Mouse (Mus musculus) forebrain, embryonic 10.5 days (tissue): ENCODE results near the gene Cyp2d10. TPM values are rescaled to one million over a fixed set of nuclear protein-coding genes. Genes with fewer than 3 reads are reported as not detected.
"Not testable (repeated sequence)": the region's sequence is repeated elsewhere in the genome, so short reads cannot be mapped to it uniquely, and the experiment has no call there.

ENCODE experiments used
- DNase-seq: peaks from one replicate; pipeline ENCODE4 v3.0.0-alpha.2; 2017; ENCODE audit warnings: low spot score; ENCODE audit errors: extremely low spot score
- H3K27ac ChIP-seq: fragments of 300-500 bp; sonication (generic); 2 replicates; pipeline ENCODE4 v1.5.1; 2016; ENCODE audit warnings: mild to moderate bottlenecking
- H3K27me3 ChIP-seq: fragments of 300-500 bp; sonication (generic); 2 replicates; pipeline ENCODE4 v1.6.1; 2016; ENCODE audit warnings: mild to moderate bottlenecking; ENCODE audit not compliant: poor library complexity, severe bottlenecking
- H3K36me3 ChIP-seq: fragments of 300-500 bp; sonication (generic); replicated peaks from 2 replicates; pipeline ENCODE4 v1.6.1; 2016; ENCODE audit warnings: mild to moderate bottlenecking, moderate library complexity
- H3K4me1 ChIP-seq: fragments of 300-500 bp; sonication (generic); 2 replicates; pipeline ENCODE4 v1.6.1; 2016
- H3K4me3 ChIP-seq: fragments of 300-500 bp; sonication (generic); 2 replicates; pipeline ENCODE4 v1.5.1; 2016; ENCODE audit warnings: mild to moderate bottlenecking, moderate library complexity
- H3K9me3 ChIP-seq: fragments of 300-500 bp; sonication (generic); 2 replicates; pipeline ENCODE4 v1.6.1; 2016; ENCODE audit warnings: mild to moderate bottlenecking, moderate library complexity
- WGBS: fragments of 180-500 bp; shearing (Covaris S2); methylation state at CpG from one replicate; pipeline ENCODE4 v1.1.7; 2016; 5-methylcytosine and 5-hydroxymethylcytosine counted together
- polyA plus RNA-seq: library from polyadenylated mRNA; unstranded; fragments of >200 nt; fragmentation: Nextera tagmentation; extraction: Ambion mirVana; gene quantifications from 2 replicates; pipeline ENCODE4 v1.2.1, GENCODE M21; 2016

Cyp2d10 gene
- polyA plus RNA-seq, 1 experiment from 2014 or later = not detected

DNA sequence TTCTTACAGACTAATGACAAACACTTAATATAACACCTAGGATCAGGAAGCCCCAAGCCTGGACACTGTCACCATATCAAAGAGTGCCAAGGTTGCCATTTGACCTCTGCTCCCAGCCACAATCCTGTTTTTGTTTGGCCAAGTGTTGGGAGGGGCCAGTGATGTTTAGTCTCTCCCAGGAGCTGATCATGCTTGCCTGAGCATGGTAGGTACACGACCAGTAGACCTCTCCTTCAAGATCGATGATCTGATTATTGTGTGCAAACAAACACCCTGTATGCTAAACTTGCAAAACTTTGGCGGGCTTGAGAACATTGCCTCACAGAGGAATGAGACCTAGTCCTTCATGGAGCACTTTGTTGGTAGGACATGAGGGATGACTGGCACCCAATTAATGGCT lies 16.5 kb upstream of the Cyp2d10 start:
- Histone ChIP-seq H3K36me3 (no peaks in the 10 kb centered on the region), H3K27ac (no peak overlapping the region), H3K4me1 (no peaks in the 10 kb centered on the region), H3K9me3 (peaks cover 7% of the 10 kb centered on the region; the same call in 1 of the 2 replicates), H3K4me3 (no peak overlapping the region), H3K27me3 (no peaks in the 10 kb centered on the region)
- no peak for DNase-seq
- WGBS = 87% methylated on average over 3 of the region's 3 CpGs

DNA sequence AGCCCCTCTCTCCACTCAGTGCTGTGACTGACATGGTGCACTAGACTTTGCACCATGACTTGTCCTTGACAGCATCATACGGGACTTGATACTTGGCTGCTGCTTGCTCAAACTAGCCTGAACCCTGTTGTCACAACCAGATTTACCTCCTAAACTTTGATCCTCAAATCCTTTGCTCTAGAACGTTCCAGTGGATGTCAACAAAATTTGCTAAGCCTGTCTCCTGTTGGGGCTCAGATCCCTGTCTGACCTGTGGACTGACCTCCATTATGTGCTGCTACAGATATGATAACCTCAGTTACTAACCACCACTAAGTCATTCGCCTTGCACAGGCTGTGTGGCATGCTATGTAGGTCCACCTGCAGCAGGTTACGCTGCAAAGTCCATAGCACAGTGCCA lies 15.9 kb upstream of the Cyp2d10 start:
- no peak overlapping the region for H3K4me3 ChIP-seq
- no peak overlapping the region for H3K27ac ChIP-seq
- no peak for DNase-seq
- peaks cover 1% of the 10 kb centered on the region; the same call in 1 of the 2 replicates for H3K9me3 ChIP-seq
- no peaks in the 10 kb centered on the region for H3K4me1 ChIP-seq
- WGBS = 79% methylated on average over 4 of the region's 4 CpGs
- H3K36me3 ChIP-seq = no peaks in the 10 kb centered on the region
- H3K27me3 ChIP-seq = no peaks in the 10 kb centered on the region

DNA sequence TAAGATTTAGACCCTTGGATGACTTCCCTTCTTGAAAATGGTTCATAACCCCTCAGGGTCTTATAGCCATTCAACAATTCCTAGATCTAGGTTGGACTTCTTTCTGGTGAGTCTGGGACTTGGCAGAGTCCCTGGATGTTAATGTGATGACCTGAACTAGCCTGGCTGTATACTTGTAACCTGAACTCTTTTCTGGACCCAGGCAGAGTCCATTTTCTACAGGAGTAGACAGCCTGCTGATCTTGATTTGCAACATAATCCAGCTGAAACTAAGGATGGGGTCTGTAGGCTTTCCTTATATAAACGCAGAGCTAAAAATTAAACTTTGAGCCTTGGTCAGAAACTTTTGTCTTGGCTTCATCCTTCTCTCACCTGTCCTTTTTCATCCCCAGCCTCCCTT lies 11.6 kb upstream of the Cyp2d10 start:
- no peaks in the 10 kb centered on the region for H3K9me3 ChIP-seq
- H3K27ac ChIP-seq = no peak overlapping the region
- H3K36me3 ChIP-seq = no peaks in the 10 kb centered on the region
- H3K27me3 ChIP-seq = no peaks in the 10 kb centered on the region
- WGBS = 90% methylated on average over 1 of the region's 1 CpGs
- peaks cover 10% of the 10 kb centered on the region for H3K4me1 ChIP-seq
- H3K4me3 ChIP-seq = no peak overlapping the region
- DNase-seq = no peak

- H3K27me3 ChIP-seq = no peaks in the 10 kb centered on the region
- H3K4me1 ChIP-seq = peaks cover 10% of the 10 kb centered on the region
- H3K4me3 ChIP-seq = peak overlapping the region; percentile 29
- DNase-seq = peak; percentile 56
- H3K27ac ChIP-seq = peak overlapping the region; percentile 66
- 30% methylated on average over 16 of the region's 16 CpGs for WGBS
- no peaks in the 10 kb centered on the region for H3K36me3 ChIP-seq
- H3K9me3 ChIP-seq = no peaks in the 10 kb centered on the region
Measured at GRCm38 (mm10) chr15:82416797-82417789, 10.1 kb upstream of the Cyp2d10 start.

DNA sequence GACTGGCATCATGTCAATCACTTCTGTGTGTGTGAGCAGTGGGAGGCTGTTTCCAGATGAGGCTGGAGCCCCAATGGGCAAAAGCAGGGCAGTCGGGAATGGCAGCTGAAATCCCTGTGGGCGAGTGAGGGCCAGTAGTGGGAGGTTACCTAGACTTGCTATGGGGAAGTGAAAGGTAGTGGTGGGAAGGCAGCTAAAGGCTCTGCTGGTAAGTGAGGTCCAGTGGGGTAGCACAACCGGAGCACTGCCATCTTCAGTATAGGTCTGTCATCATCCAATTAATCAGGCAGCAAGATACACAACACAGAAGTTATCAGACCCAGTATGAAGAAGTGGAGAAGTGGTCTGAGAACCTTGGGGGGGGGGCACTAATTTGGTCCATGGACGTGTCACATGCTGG lies 541 bp upstream of the Cyp2d10 start:
- no peak overlapping the region for H3K4me3 ChIP-seq
- WGBS = 80% methylated on average over 4 of the region's 4 CpGs
- H3K36me3 ChIP-seq = no peaks in the 10 kb centered on the region
- no peaks in the 10 kb centered on the region for H3K4me1 ChIP-seq
- H3K27ac ChIP-seq = no peak overlapping the region
- DNase-seq = no peak
- H3K9me3 ChIP-seq = no peaks in the 10 kb centered on the region
- no peaks in the 10 kb centered on the region for H3K27me3 ChIP-seq

DNA sequence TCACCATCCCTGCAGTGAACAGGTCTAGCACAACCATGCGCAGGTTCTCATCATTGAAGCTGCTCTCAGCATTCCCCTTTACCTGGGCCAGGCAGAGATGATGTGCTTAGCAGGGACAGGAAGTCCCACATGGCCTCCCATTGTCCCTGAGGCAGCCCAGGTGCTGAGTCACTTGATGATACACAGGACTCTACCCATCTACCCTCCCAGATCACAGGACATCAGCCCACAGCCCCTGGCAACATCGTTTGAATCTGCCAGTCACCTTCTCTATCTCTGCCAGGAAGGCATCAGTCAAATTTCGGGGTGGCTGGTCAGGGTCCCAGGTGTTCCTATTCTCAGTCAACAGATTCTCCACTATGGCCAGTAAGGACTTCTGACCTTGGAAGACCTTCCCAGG lies 2.8 kb downstream of the Cyp2d10 start:
- Histone ChIP-seq H3K4me3 (no peak overlapping the region), H3K36me3 (no peaks in the 10 kb centered on the region), H3K27ac (no peak overlapping the region), H3K9me3 (no peaks in the 10 kb centered on the region), H3K4me1 (no peaks in the 10 kb centered on the region), H3K27me3 (no peaks in the 10 kb centered on the region)
- no peak for DNase-seq
- 88% methylated on average over 3 of the region's 3 CpGs for WGBS

GRCm38 (mm10) chr15:82403606-82404005 lies 3.4 kb downstream of the Cyp2d10 start:
- Histone ChIP-seq H3K4me3 (no peak overlapping the region), H3K27ac (no peak overlapping the region), H3K27me3 (no peaks in the 10 kb centered on the region), H3K9me3 (no peaks in the 10 kb centered on the region), H3K36me3 (no peaks in the 10 kb centered on the region), H3K4me1 (no peaks in the 10 kb centered on the region)
- no peak for DNase-seq
- WGBS = 94% methylated on average over 9 of the region's 9 CpGs

DNA sequence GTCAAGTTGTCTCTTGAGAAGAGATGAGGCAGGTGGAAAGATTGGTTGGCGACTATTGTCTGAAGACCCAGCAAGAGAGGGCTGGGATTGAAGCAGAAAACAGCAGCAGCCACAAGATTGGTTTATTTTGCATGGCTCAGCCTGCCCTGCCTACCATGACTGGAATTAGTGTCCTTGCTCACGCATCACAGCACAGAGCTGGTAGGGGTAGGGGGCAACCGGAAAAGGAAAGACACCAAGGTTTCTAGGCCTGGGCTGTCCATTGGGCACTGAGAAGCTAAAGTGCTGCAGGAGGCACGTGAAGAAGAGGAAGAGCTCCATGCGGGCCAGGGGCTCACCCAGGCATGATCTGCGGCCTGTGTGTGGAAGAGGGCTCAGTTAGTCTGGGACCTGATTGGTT lies 4.3 kb downstream of the Cyp2d10 start:
- DNase-seq = no peak
- no peak overlapping the region for H3K27ac ChIP-seq
- H3K4me1 ChIP-seq = no peaks in the 10 kb centered on the region
- no peaks in the 10 kb centered on the region for H3K9me3 ChIP-seq
- no peak overlapping the region for H3K4me3 ChIP-seq
- no peaks in the 10 kb centered on the region for H3K36me3 ChIP-seq
- WGBS = 88% methylated on average over 6 of the region's 6 CpGs
- H3K27me3 ChIP-seq = no peaks in the 10 kb centered on the region

DNA sequence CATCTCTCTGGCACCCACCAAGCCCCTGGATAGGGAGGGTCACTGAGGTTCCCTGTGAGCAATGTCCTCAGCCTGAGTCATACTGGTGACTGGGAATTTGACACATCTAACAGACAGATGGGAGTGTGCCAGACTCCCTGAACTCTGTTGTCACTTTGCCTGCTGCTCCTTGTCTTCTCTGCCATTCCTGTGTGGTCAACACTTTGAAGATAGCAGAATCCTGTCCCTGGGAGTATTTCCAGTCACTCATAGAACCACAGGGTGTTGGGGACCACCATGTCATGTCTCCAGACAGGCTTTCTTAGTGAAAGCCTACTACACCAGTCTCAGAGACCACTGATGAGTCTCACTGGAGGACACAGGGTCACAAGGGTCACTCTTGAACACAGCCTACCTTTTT lies 4.9 kb downstream of the Cyp2d10 start:
- no peaks in the 10 kb centered on the region for H3K4me1 ChIP-seq
- H3K36me3 ChIP-seq = no peaks in the 10 kb centered on the region
- no peak overlapping the region for H3K27ac ChIP-seq
- no peak overlapping the region for H3K4me3 ChIP-seq
- no peaks in the 10 kb centered on the region for H3K27me3 ChIP-seq
- H3K9me3 ChIP-seq = no peaks in the 10 kb centered on the region
- DNase-seq = no peak

DNA sequence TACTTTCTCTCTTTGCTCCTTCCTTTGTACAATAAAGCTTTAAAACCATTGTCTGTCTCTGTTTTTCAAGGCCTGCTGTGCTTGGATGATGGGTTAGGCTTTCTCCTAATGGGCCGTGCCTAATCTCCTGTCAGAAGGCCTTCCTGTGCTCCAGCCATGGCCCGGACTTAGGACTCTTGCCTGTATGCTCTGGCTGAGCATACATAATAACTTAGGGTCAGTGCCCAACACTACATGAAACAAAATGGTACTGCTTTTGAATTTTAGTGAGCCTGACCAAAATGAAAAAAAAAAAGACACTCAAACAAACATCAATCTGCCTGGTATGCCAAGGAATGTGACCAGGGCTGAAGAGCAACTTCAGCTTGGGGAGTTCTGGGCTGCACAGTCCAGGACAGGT lies 5.5 kb downstream of the Cyp2d10 start:
- Histone ChIP-seq H3K36me3 (no peaks in the 10 kb centered on the region), H3K27ac (no peak overlapping the region), H3K4me3 (no peak overlapping the region), H3K4me1 (no peaks in the 10 kb centered on the region), H3K9me3 (no peaks in the 10 kb centered on the region), H3K27me3 (no peaks in the 10 kb centered on the region)
- WGBS = 60% methylated on average over 2 of the region's 2 CpGs
- DNase-seq = no peak

GRCm38 (mm10) chr15:82395955-82396354 lies 11.0 kb downstream of the Cyp2d10 start:
- H3K36me3 ChIP-seq, H3K27me3 ChIP-seq, H3K9me3 ChIP-seq, DNase-seq, H3K4me1 ChIP-seq, H3K4me3 ChIP-seq, H3K27ac ChIP-seq: not testable (repeated sequence)
- WGBS = 85% methylated on average over 3 of the region's 3 CpGs

DNA sequence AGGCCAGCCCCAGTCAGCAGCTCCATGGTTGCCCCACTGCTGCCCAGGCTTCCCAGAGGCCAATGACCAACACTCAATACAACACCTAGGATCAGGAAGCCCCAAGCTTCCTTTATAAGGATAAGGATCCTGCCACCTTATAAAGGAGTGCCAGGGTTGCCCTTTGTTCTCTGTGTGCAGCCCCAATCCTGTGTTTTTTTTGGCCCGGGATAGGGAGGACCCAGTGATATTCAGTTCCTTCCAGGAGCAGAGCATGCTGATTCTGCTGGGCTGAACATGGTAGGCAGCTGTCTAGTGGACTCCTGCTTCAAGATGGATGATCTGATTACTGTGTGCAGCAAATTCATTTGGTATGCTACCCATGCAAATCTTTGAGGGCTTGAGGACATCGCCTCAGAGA lies 13.1 kb downstream of the Cyp2d10 start, which contains the start of gene Cyp2d11:
Gene Cyp2d11, minus strand, starts transcription at position 101 of the 400 bp plus-strand sequence.
- not testable (repeated sequence) for H3K27ac ChIP-seq, DNase-seq, H3K9me3 ChIP-seq, H3K27me3 ChIP-seq, H3K4me3 ChIP-seq, H3K36me3 ChIP-seq, H3K4me1 ChIP-seq
- WGBS = 76% methylated on average over 2 of the region's 2 CpGs

GRCm38 (mm10) chr15:82389916-82390315 lies 17.1 kb downstream of the Cyp2d10 start:
- not testable (repeated sequence) for H3K27ac ChIP-seq, H3K36me3 ChIP-seq, H3K9me3 ChIP-seq, DNase-seq, H3K4me1 ChIP-seq, H3K27me3 ChIP-seq, H3K4me3 ChIP-seq
- 87% methylated on average over 10 of the region's 10 CpGs for WGBS
